Mouse (Mus musculus) left cerebral cortex, postnatal 10 days (tissue): ENCODE data around the gene Ffar1. TPM values are rescaled to one million over a fixed set of nuclear protein-coding genes. Genes with fewer than 3 reads are reported as not detected.
A peak's percentile ranks its signal among the peaks of the same experiment; 100 is the strongest.

Experiments used
- DNase-seq, 2 experiments: peaks; one replicate each; pipeline ENCODE4 v3.0.0; 2021 to 2022; ENCODE audit warnings: low spot score in 2 of 2, mixed read lengths in 1 of 2; ENCODE audit errors: extremely low spot score in 1 of 2
- intact Hi-C: fragments of 180-260 bp; cut with DNase I; formaldehyde crosslinking; loops from one replicate; pipeline ENCODE4 v1.15.1; 2025
- total RNA-seq, 2 experiments: library from RNA; stranded (reverse); gene quantifications; 2 replicates each; pipeline ENCODE4 v1.2.3; 2021

Ffar1 gene
- total RNA-seq: not detected

DNA sequence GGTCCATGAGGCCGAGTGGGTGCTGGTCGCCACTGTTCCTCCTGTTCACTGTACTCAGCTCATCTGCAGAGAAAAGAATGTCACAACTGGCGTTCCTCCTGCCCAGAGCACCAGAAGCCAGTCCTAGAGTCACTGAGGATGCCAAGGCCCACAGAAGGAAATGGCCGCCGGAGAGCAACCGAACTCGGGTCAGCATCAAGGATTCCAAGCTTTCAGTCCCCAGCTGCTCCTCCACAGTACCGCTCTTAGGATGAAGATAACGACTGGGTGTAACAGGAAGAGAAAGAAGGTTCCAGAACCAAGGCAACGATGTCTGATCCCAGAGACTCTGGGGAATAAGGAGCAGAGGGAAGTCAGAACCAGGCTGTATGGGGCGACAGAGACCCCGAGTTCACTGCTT is at the start of gene Ffar1:
Gene Ffar1 (minus strand): TSS at position 101 of the 400 bp plus-strand sequence.
- intact Hi-C loops: loop anchor here (10.0 kb wide), 1 partner anchor 187 kb away; the partner anchor contains the start of gene Pmis2
- no peak for DNase-seq

DNA sequence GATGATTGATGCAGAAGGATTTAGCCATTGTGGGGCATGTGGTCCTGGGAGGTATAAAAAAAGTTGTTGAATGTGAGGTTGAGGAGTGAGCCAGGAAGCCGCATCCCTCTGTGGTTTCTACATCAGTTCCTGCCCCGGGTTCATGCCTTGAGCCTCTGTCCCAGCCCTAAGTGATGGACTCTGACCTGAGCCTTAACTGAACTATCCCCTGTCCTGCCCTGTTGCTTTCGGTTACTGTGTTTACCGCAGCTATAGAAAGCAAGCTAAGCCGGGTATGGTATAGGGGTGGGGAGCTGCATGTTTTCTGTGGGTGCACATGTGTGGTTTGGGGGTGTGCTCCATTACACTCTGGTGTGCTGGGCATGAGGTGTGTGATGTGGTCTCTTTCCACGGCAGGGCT is 48.4 kb upstream of the Ffar1 start:
- DNase-seq: no peak
- intact Hi-C loops: loop anchor here (5.0 kb wide), 1 partner anchor 317 kb away; no protein-coding TSS in a partner anchor

DNA sequence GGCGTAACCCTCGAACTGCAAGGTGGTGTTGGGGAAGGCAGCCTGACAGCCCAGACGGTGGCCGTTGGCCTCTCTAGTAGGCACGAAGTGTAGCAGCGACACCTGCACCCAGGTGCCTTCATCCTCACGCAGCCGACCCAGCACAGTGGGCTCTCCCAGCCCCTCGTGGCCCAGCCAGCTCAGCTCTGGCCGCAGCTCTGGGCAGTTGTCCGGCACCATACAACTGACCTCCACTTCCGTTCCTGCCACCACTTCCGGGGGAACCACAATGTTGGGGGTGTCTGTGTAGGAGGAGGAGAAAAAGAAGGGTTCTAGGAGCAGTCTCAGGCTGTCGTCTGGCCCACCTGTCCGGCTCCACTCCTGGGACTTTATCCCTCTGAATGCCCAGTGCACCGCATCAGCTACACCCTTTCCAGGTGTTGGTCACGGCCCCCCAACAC is 47.6 kb upstream of the Ffar1 start:
- no peak for DNase-seq
- intact Hi-C loops: no loop called here

DNA sequence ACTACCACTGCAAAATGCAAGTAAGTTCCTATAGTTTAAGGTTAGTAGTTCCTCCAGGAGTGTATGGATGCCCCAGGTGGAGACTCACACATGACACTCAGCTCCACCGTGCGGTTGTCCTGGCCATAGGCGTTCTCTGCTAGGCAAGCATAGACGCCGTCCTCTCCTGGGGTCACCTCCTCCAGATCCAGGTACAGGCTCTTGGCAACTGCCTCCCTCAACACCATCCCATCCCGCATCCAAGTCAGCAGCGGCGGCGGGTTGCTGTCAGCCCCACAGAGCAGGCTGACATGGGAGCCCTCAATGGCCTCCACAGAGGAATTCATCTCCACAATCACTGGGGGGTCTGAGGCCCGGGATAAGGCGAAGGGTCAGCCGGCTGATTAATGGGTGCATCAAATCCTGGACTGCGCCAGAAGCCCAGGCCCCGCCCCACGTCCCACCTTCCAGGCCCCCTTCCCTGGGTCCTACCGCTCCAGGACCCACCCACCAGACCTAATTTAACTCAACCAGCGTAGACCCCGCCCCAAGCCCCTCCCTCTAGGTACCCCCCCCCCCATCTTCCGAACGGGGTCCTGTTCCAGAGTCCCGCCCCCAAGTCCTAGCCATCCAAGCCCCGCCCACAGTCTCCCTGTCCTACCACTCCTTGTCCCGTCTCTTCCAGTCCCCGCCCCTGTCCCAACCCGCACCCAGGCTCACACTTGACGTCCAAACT is 47.1 kb upstream of the Ffar1 start:
- DNase-seq: peak in 1 of 2 experiments; percentile 57
- intact Hi-C loops: no loop called here

DNA sequence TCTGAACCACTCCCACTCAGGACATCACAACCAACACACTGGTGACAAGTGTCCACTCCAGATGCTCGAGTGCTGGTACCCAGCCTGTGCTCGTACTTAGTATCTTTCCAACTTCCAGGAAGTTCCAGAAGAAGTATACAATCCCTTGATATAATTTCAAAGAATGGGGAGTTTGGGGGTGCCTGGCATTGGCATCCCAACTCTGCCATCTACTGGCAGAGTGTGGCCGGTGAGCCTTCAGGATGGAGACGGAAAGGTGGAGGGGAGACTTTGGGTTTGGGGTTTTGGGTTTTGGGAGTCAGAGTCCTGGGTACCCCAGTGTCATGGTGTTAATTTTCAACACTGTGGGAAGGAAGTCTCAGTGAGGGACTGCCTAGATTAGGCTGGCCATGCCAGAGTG is 42.7 kb upstream of the Ffar1 start:
- no peak for DNase-seq
- intact Hi-C loops: no loop called here

DNA sequence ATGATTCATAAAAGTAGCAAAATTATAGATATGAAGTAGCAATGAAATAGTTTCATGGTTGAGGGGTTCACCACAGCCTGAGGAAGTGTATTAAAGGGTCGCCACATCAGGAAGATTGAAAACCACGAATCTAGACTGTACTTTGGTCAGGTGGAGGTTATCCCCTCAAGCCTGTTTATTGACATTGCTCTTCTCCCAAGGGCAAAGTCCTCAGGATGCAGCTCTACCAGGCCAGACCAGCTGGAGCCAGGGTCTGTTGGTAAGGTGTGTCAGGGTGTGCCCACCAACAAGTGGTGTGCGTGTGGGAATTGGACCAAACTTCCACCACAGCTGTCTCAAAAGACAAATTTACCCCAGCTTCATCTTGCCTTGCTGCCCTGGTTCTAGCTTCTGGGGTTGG is 33.9 kb upstream of the Ffar1 start:
- intact Hi-C loops: no loop called here
- no peak for DNase-seq

DNA sequence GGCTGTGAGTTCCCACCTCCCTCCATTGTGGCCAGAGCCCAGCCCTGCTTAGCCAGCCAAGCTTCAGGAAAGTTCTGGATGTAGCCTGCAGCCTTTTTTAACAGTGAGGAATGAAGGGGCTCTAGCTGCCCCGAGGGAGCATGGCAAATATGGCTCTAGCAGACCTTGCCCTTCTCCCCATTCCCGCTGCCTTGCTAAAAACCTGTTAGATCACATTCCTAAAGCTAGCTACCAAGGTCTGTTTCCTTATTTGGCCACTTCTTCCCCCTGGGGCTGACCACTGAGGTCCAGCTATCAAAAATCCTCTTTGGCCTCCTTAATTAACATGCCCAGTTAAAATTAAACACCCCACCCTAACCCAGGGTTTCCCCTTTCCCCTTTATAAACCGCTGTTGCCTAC is 31.2 kb upstream of the Ffar1 start:
- no peak for DNase-seq
- intact Hi-C loops: no loop called here

DNA sequence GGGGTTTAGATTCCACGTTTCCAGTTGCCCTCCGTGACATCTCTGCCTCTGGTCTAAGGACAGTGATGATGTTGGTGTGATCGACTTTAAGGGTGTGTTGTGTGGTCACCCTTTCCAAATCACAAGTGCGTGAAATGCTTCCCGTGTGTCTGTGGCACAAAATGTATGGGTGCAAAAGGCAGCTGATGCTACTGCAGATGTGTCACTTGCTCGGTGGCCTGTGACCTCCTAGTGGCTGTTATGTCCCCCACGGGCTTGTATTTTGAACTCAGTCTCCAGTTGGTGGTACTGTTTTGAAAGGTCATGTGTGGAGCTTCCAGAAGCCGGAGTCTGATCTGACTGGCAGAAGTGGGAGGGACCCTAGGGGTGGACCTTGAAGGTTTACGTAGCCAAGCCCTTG is 30.4 kb upstream of the Ffar1 start:
- intact Hi-C loops: no loop called here
- no peak for DNase-seq

DNA sequence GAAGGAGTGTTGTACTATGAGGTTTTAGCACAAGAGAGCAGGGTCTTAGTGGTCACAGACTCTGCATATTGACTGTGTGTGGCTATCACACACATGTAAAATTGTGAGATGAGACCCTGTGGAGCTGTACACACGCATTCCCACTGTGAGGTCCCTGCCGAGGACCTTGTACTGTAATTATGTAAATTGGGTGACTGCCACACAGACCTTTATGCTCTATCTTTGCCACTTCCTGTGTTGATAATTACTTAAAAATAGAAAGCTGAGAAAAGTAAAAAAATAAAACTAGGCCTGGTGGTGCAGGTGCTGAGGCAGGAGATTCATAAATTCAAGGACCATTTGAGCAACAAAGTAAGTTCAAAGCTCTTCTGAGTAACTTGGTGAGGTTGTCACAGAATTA is 29.3 kb upstream of the Ffar1 start:
- DNase-seq: no peak
- intact Hi-C loops: no loop called here

DNA sequence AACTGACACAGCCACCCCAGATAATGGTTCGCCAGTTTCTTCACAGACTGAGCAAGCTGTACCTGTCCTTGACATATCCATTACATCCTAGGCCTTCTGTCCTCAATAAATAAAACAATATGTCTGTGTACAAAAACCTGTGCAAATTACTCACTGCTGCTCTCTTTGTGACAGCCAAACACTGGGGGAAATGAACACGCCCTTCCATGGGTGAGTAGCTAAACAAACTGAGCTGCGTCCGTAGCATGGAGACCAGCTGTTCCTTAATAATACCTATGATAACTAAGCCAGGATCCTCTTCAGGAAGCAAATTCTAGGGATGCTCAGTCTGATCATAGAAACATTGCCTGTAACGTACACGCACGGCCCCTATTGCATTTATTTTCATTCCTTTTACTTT is 27.4 kb upstream of the Ffar1 start:
- DNase-seq: no peak
- intact Hi-C loops: no loop called here

DNA sequence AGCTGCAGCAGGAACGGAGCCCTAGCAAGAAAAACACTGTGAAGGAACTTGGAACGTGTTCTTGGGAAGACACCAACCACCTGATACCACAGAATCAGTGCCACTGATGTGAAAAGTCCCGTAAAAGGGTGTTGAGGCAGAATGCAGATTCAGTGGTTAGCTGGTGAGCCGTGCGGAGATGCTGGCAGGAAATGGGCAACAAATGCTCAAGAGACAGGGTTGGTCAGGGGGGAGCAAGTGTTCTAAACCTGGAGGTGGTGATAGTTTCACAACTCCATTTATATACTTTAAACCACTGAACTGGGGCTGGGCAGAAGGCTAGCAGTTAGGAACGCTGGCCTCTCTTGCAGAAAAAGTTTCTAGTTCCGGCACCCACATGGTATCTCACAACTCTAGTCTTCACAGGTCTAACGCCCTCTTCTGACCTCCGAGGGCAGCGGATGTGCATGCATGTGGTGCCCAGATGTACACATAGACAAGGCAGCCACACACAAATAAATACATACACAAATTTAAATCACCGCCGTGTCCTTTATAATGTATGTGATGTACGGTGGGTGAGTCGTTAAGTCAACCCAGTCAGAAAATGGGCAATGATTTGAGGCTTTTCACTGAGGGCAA is 26.3 kb upstream of the Ffar1 start:
- peak in 1 of 2 experiments; percentile 5 for DNase-seq
- intact Hi-C loops: no loop called here

DNA sequence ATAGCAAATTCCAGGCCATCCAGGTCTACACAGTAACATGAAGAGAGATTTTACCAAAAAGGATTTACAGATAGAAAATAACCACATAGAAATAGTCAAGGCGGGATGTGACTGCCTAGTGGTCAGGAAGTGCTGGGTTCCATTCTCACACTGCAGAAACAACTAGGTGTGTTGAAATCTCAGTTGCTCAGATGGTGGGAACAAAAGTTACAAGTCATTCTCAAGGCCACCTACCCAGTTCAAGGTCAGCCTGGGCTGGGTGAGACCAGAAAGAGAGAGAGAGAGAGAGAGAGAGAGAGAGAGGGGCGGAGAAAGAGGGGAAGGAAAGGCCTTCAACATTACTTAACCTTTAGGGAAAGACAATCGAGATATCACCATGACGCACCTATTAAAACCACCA is 25.5 kb upstream of the Ffar1 start:
- no peak for DNase-seq
- intact Hi-C loops: no loop called here

DNA sequence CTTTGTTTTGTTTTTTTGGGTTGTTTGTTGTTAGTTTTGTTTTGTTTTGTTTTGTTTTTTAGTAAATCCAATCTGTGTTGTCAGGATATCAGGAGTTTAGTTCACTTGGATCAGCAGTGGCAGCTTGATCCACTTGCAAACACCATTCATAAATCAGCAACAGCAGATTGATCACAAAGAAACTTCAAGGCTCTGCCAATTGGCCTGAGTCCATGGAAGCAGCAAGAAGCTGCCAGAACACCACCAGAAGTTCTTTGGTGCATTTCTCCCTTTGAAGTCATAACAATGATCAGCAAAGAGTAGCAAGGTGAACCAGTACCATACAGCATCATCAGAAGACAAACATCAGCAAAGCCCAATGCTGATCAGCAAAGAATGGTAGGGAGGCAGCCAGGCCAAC is 22.7 kb upstream of the Ffar1 start:
- no peak for DNase-seq
- intact Hi-C loops: no loop called here

DNA sequence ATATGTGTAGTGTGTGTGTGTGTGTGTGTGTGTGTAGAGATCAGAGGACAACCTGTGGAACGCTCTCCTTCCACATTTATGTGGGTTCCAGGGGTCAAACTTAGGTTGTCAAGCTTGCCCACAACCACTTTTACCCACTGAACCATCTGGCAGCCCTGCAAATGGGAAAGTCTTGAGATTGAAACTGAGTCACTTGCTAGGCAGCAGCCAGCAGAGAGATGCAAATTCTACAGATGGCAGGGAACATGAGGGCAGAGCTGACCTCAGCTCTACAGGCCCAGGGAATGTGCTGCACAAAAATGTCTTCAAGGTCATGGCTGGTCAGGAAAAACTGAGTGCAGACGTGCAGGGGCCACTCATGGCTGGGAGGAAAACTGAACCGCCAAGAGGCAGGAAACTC is 20.0 kb upstream of the Ffar1 start:
- DNase-seq: no peak
- intact Hi-C loops: no loop called here

DNA sequence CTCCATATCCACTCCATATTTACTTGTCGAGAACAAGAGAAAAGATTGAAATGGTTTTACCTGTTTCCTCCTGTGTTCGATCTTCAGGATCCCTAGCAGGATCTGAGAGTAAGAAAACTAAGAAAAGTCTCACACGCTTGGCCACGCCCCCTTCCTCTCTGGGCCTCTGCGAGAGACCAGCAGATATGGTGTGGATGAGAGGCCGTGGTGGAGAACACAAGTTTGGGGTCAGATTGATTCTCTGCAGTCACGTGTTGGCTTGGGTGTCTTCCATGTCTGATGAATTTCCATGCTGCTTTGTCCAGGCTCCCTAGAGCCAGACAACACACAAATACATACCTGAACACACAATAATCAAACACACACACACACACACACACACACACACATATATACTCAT is 18.8 kb upstream of the Ffar1 start, which contains the start of gene Cd22:
Gene Cd22 (minus strand): TSS at position 167 of the 400 bp plus-strand sequence.
- intact Hi-C loops: no loop called here
- no peak for DNase-seq

DNA sequence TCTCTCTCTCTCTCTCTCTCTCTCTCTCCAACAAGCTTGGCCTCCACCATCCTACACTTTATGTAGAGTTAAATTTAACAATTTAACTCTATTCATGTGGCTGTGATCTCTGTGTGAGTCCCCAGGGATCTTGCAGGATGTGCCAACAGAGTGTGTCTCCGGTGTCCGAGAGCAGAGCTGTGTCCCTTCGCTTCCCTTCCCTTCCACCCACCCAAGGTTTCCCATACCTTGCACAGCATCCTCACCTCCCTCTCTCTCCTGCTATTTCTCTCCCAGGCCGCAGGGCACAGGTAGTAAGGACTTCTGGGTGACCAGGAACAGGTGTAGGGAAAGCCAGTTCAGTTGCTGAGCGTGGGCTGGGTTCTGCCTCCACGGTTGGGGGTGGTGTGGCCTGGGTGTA is 17.6 kb upstream of the Ffar1 start:
- DNase-seq: no peak
- intact Hi-C loops: no loop called here

DNA sequence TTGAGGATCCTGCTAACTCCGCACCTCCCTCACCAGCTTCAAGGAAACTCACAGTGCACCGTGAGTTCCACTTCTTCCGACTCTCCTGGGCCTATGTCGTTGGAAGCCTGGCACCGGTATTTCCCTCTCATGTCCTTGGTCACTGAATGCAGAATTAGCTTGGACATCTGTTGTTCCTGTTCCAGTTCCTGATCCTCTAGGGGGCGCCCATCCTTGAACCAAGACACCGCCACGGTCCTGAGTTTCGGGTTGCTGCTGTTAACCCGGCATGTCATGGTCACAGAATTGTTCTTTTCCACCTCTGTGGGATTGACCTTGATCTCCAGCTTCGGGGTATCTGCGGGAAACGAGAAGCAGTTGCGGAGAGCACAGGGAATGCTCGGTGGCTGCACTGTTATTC is 11.7 kb upstream of the Ffar1 start:
- peak; percentile 34 to 85 for DNase-seq
- intact Hi-C loops: no loop called here

DNA sequence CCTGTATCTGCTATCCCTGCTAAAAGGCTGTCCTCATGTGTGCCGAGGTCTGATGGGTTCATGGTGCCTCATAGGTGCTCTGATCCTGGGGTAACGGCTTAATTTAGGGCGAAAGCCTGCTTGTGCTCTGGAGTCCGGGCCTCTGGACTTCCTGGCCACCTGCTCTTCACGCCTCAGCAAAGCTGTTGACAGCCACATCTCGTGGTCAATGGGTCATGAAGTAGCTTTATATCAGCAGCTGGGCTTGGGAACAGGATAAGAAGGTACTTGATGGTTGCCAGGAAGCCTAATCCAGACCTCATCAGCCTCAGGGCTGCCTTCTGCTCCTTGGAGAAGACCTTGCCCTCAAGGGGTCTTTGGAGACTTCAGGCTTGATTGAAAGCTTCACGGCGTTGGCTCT is 2.0 kb upstream of the Ffar1 start:
- intact Hi-C loops: loop anchor here (10.0 kb wide), 1 partner anchor 189 kb away; the partner anchor contains the start of gene Pmis2
- no peak for DNase-seq

DNA sequence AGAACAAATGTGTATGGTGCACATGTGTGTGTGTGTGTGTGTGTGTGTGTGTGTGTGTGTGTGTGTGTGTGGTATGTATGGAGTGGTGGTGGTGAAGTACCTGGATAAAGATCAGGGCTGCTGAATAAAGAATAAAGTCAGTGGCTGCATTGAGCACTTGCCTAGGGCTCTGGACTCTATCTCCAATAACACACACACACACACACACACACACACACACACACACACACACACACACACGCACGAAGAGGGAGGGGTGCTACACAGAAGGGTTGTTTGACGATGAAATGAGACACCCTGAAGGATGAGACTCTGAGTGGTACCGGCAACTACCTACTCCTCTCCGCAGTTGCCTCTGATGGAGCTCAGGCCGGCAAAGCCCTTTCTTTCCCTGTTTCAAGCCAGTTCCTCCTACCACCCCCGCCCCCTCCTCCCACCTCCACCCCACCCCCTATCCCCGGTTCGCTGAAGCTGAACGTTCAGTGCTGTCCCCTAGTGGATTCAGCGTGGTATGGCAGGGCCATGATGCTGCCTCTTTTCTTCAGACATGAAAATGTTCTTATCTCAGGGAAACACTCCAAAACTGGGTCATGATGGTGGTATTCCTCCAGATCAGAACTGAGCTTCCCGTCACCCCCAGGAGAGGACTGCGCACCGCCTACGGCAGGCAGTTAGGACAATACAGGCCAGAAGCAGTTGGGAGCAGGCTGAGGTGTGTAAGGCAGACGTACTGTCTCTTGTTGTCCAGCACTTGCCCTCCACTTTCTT is 1.5 kb downstream of the Ffar1 start:
- intact Hi-C loops: loop anchor here (5.0 to 10.0 kb wide), 2 partner anchors 63 to 185 kb away; partner anchors contain the start of gene Pmis2

DNA sequence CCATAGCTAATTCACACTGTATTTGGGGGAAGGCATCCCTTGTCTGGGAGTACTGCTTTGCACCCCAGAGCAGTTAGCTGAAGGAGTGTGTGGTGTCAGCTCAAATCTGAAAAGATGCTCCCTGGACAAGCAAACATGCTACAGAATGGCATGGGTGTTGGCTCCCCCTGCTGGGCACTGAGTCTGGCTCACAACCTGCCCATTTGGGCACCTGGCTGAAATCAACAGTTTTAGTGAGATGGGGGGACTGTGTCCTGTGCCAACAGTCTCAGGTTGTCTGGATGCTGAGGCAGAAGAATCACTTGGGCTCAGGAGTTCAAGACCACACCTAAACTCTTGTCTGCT is 2.1 kb downstream of the Ffar1 start:
- intact Hi-C loops: loop anchor here (5.0 kb wide), 1 partner anchor 62 kb away; no protein-coding TSS in a partner anchor
- peak; percentile 74 to 85 for DNase-seq

More for the DNA sequence above, 1.5 kb downstream of the Ffar1 start:
- peak; percentile 56 to 72 for DNase-seq
